Mouse (Mus musculus): ENCODE results near the gene Mylip. TPM values are rescaled to one million over a fixed set of nuclear protein-coding genes. Genes with fewer than 3 reads are reported as not detected.

Mylip gene
- total and polyA plus RNA-seq, 2 experiments from 2014 or later: 3.7 to 16.6 TPM

DNA sequence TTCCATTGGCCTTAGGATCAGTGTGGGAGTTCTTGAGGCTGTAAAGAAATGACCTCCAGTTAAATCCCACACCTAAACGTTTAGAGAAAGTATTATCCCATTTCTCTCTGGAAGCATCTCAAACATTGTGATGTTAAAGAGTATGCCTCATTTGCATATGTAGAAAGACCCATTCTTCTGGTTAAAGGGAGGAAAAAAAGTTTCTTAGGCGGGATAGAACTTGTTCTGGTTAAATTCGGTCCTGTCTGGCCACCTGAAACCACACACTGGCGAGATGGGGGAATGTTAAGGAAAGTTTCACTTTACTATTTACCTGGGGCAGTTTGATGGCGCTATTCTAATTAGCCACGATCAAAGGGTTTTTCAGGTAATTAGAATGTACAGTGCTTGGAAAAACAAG is 14.7 kb upstream of the Mylip start:
- Histone ChIP-seq H3K4me1 (ENCODE audit: insufficient read depth, low read length) (no peaks in the 10 kb centered on the region), H3K4me3 (ENCODE audit: low read depth, low read length) (no peak overlapping the region), H3K27me3 (ENCODE audit: insufficient read depth, low read length) (0 out of 2 replicates have a peak, but pooled peaks cover 2% of the 10 kb centered on the region), H3K27ac (ENCODE audit: low read depth, low read length) (no peak overlapping the region), H3K9me3 (ENCODE audit: low read length) (no peaks in the 10 kb centered on the region), H3K4me2 (ENCODE audit: low read depth, low read length, poor library complexity, severe bottlenecking) (no peak overlapping the region), H3K36me3 (ENCODE audit: insufficient read depth, low read length) (no peaks in the 10 kb centered on the region), H3K9ac (replicated peaks; ENCODE audit: low read length, poor library complexity, severe bottlenecking) (no peak overlapping the region)
- no peak for DNase-seq (ENCODE audit: low spot score)
- 36% methylated on average over 6 of the region's 6 CpGs for WGBS
- no peak for TF ChIP-seq CTCF (IDR thresholded peaks at IDR 0.05)
- ATAC-seq (ENCODE audit: low FRiP score): no peak

DNA sequence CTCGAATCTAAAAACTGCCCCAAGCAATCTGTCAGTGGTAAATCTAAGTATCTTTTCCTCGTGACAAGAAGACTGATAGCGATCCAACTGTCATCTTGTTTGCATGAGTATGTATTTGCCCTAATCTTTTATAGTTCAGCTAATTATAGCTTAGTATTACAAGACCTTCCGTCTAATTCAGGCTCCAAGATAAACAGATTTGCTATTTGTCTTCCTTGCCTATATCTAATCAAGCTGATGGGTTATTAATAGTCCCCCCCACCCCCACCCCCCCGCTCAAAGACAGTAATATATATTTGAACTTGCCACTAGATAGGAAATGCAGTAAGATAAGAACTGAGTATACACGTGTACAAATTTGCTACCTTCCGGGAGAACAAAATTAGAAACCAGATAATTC is 7.3 kb upstream of the Mylip start:
- no peak for ATAC-seq (ENCODE audit: low FRiP score)
- DNase-seq (ENCODE audit: low spot score): no peak
- Histone ChIP-seq H3K36me3 (ENCODE audit: insufficient read depth, low read length) (no peaks in the 10 kb centered on the region), H3K9ac (replicated peaks; ENCODE audit: low read length, poor library complexity, severe bottlenecking) (no peak overlapping the region), H3K27ac (ENCODE audit: low read depth, low read length) (no peak overlapping the region), H3K27me3 (ENCODE audit: insufficient read depth, low read length) (0 out of 2 replicates have a peak, but pooled peaks cover 2% of the 10 kb centered on the region), H3K9me3 (ENCODE audit: low read length) (no peaks in the 10 kb centered on the region), H3K4me2 (ENCODE audit: low read depth, low read length, poor library complexity, severe bottlenecking) (no peak overlapping the region), H3K4me1 (ENCODE audit: insufficient read depth, low read length) (no peaks in the 10 kb centered on the region), H3K4me3 (ENCODE audit: low read depth, low read length) (no peak overlapping the region)
- TF ChIP-seq CTCF (IDR thresholded peaks at IDR 0.05): no peak
- WGBS: 75% methylated on average over 7 of the region's 7 CpGs

DNA sequence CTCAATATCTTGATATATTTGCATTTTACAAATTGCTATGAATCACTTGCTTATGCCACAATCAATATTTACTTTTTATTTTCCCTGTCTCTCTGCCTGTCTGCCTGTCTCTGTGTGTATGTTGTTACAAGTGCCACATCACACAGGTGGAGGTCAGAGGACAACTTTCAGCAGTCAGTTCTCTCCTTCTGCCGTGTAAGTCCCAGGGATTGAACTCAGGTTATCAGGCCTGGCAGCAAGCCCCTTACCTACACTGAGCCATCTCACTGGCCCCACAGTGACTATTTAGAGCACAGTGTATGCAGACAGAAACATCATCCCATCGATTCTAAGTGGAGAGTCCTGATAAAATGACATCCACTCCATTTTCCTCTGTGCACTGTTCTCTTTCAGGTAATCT is 4.9 kb upstream of the Mylip start:
- H3K9ac ChIP-seq (replicated peaks; ENCODE audit: low read length, poor library complexity, severe bottlenecking): no peak overlapping the region
- no peaks in the 10 kb centered on the region for H3K9me3 ChIP-seq (ENCODE audit: low read length)
- 84% methylated on average over 2 of the region's 2 CpGs for WGBS
- no peaks in the 10 kb centered on the region for H3K4me1 ChIP-seq (ENCODE audit: insufficient read depth, low read length)
- no peak overlapping the region for H3K27ac ChIP-seq (ENCODE audit: low read depth, low read length)
- H3K36me3 ChIP-seq (ENCODE audit: insufficient read depth, low read length): no peaks in the 10 kb centered on the region
- no peak overlapping the region for H3K4me3 ChIP-seq (ENCODE audit: low read depth, low read length)
- no peak for TF ChIP-seq CTCF (IDR thresholded peaks at IDR 0.05)
- no peak overlapping the region for H3K4me2 ChIP-seq (ENCODE audit: low read depth, low read length, poor library complexity, severe bottlenecking)
- DNase-seq (ENCODE audit: low spot score) (no peak), ATAC-seq (ENCODE audit: low FRiP score) (no peak)
- no peaks in the 10 kb centered on the region for H3K27me3 ChIP-seq (ENCODE audit: insufficient read depth, low read length)

GRCm38 (mm10) chr13:45385521-45385920 is 4.0 kb upstream of the Mylip start:
- Histone ChIP-seq H3K27me3 (ENCODE audit: insufficient read depth, low read length) (no peaks in the 10 kb centered on the region), H3K4me3 (ENCODE audit: low read depth, low read length) (no peak overlapping the region), H3K36me3 (ENCODE audit: insufficient read depth, low read length) (no peaks in the 10 kb centered on the region), H3K4me1 (ENCODE audit: insufficient read depth, low read length) (no peaks in the 10 kb centered on the region; the same call in 1 of the 2 replicates), H3K27ac (ENCODE audit: low read depth, low read length) (no peak overlapping the region), H3K9ac (replicated peaks; ENCODE audit: low read length, poor library complexity, severe bottlenecking) (no peak overlapping the region), H3K9me3 (ENCODE audit: low read length) (no peaks in the 10 kb centered on the region), H3K4me2 (ENCODE audit: low read depth, low read length, poor library complexity, severe bottlenecking) (no peak overlapping the region)
- 92% methylated on average over 6 of the region's 6 CpGs for WGBS
- no peak for ATAC-seq (ENCODE audit: low FRiP score)
- no peak for TF ChIP-seq CTCF (IDR thresholded peaks at IDR 0.05)
- DNase-seq (ENCODE audit: low spot score): no peak

GRCm38 (mm10) chr13:45386253-45386652 is 3.3 kb upstream of the Mylip start:
- H3K4me2 ChIP-seq (ENCODE audit: low read depth, low read length, poor library complexity, severe bottlenecking): no peak overlapping the region
- no peak overlapping the region for H3K4me3 ChIP-seq (ENCODE audit: low read depth, low read length)
- ATAC-seq (ENCODE audit: low FRiP score) (no peak), DNase-seq (ENCODE audit: low spot score) (no peak)
- H3K27me3 ChIP-seq (ENCODE audit: insufficient read depth, low read length): no peaks in the 10 kb centered on the region
- H3K4me1 ChIP-seq (ENCODE audit: insufficient read depth, low read length): no peaks in the 10 kb centered on the region; the same call in 1 of the 2 replicates
- WGBS: 93% methylated on average over 14 of the region's 14 CpGs
- H3K27ac ChIP-seq (ENCODE audit: low read depth, low read length): no peak overlapping the region
- no peaks in the 10 kb centered on the region for H3K36me3 ChIP-seq (ENCODE audit: insufficient read depth, low read length)
- TF ChIP-seq CTCF (IDR thresholded peaks at IDR 0.05): no peak
- no peak overlapping the region for H3K9ac ChIP-seq (replicated peaks; ENCODE audit: low read length, poor library complexity, severe bottlenecking)
- H3K9me3 ChIP-seq (ENCODE audit: low read length): no peaks in the 10 kb centered on the region

- no peak for ATAC-seq (ENCODE audit: low FRiP score)
- H3K4me3 ChIP-seq (ENCODE audit: low read depth, low read length): no peak overlapping the region
Observed at GRCm38 (mm10) chr13:45387231-45387630, 2.3 kb upstream of the Mylip start.

More at GRCm38 (mm10) chr13:45387231-45387630, 2.3 kb upstream of the Mylip start:
- Histone ChIP-seq H3K36me3 (ENCODE audit: insufficient read depth, low read length) (no peaks in the 10 kb centered on the region), H3K27me3 (ENCODE audit: insufficient read depth, low read length) (no peaks in the 10 kb centered on the region), H3K9me3 (ENCODE audit: low read length) (no peaks in the 10 kb centered on the region), H3K9ac (replicated peaks; ENCODE audit: low read length, poor library complexity, severe bottlenecking) (no peak overlapping the region), H3K4me1 (ENCODE audit: insufficient read depth, low read length) (no peaks in the 10 kb centered on the region; the same call in 1 of the 2 replicates), H3K27ac (ENCODE audit: low read depth, low read length) (no peak overlapping the region), H3K4me2 (ENCODE audit: low read depth, low read length, poor library complexity, severe bottlenecking) (no peak overlapping the region)
- DNase-seq (ENCODE audit: low spot score): no peak
- TF ChIP-seq CTCF (IDR thresholded peaks at IDR 0.05): peak; percentile 32
- 97% methylated on average over 4 of the region's 4 CpGs for WGBS

Data from midbrain, postnatal 0 days (tissue).